Mouse (Mus musculus): ENCODE data around the gene Ankrd11. TPM values are rescaled to one million over a fixed set of nuclear protein-coding genes. Genes with fewer than 3 reads are reported as not detected.

Gene Ankrd11
- polyA plus RNA-seq, 1 experiment from 2014 or later: 47.4 TPM

- WGBS: 91% methylated on average over 7 of the region's 7 CpGs
- ATAC-seq (replicated peaks; ENCODE audit: low FRiP score, low TSS enrichment, low read depth): no peak
These were observed 140.6 kb downstream of the Ankrd11 start for GRCm38 (mm10) chr8:122901476-122901875.

GRCm38 (mm10) chr8:122899085-122899484 is 143.0 kb downstream of the Ankrd11 start:
- DNase-seq (ENCODE audit: low spot score): no peak
- Histone ChIP-seq H3K27me3 (replicated peaks; ENCODE audit: control insufficient read depth, insufficient read depth, low read length) (no peaks in the 10 kb centered on the region), H3K4me2 (ENCODE audit: low read length) (no peak overlapping the region), H3K36me3 (ENCODE audit: control insufficient read depth, insufficient read depth, low read length) (peaks cover 70% of the 10 kb centered on the region), H3K9ac (ENCODE audit: low read length) (no peak overlapping the region), H3K4me3 (ENCODE audit: low read depth, low read length) (no peak overlapping the region), H3K9me3 (ENCODE audit: control insufficient read depth, low read length) (no peaks in the 10 kb centered on the region), H3K4me1 (replicated peaks; ENCODE audit: control insufficient read depth, insufficient read depth, low read length) (no peaks in the 10 kb centered on the region), H3K27ac (ENCODE audit: low read depth) (no peak overlapping the region)
- ATAC-seq (replicated peaks; ENCODE audit: low FRiP score, low TSS enrichment, low read depth): no peak
- 80% methylated on average over 5 of the region's 5 CpGs for WGBS

More at GRCm38 (mm10) chr8:122901476-122901875, 140.6 kb downstream of the Ankrd11 start:
- no peak overlapping the region for H3K4me3 ChIP-seq (ENCODE audit: low read depth, low read length)
- H3K27ac ChIP-seq (ENCODE audit: low read depth): no peak overlapping the region
- DNase-seq (ENCODE audit: low spot score): no peak
- H3K36me3 ChIP-seq (ENCODE audit: control insufficient read depth, insufficient read depth, low read length): peaks cover 46% of the 10 kb centered on the region
- no peaks in the 10 kb centered on the region for H3K27me3 ChIP-seq (replicated peaks; ENCODE audit: control insufficient read depth, insufficient read depth, low read length)
- peaks cover 5% of the 10 kb centered on the region for H3K4me1 ChIP-seq (replicated peaks; ENCODE audit: control insufficient read depth, insufficient read depth, low read length)
- H3K9me3 ChIP-seq (ENCODE audit: control insufficient read depth, low read length): no peaks in the 10 kb centered on the region
- H3K9ac ChIP-seq (ENCODE audit: low read length): no peak overlapping the region
- no peak overlapping the region for H3K4me2 ChIP-seq (ENCODE audit: low read length)

- ATAC-seq (replicated peaks; ENCODE audit: low FRiP score, low TSS enrichment, low read depth): no peak
- Histone ChIP-seq H3K27ac (ENCODE audit: low read depth) (no peak overlapping the region), H3K9me3 (ENCODE audit: control insufficient read depth, low read length) (no peaks in the 10 kb centered on the region), H3K36me3 (ENCODE audit: control insufficient read depth, insufficient read depth, low read length) (peaks cover 76% of the 10 kb centered on the region), H3K27me3 (replicated peaks; ENCODE audit: control insufficient read depth, insufficient read depth, low read length) (no peaks in the 10 kb centered on the region), H3K4me2 (ENCODE audit: low read length) (no peak overlapping the region), H3K9ac (ENCODE audit: low read length) (no peak overlapping the region), H3K4me1 (replicated peaks; ENCODE audit: control insufficient read depth, insufficient read depth, low read length) (no peaks in the 10 kb centered on the region), H3K4me3 (ENCODE audit: low read depth, low read length) (no peak overlapping the region)
- no peak for DNase-seq (ENCODE audit: low spot score)
- 94% methylated on average over 12 of the region's 12 CpGs for WGBS
These were observed 143.6 kb downstream of the Ankrd11 start for GRCm38 (mm10) chr8:122898473-122898872.

- Histone ChIP-seq H3K9ac (ENCODE audit: low read length) (no peak overlapping the region), H3K4me2 (ENCODE audit: low read length) (no peak overlapping the region), H3K4me1 (replicated peaks; ENCODE audit: control insufficient read depth, insufficient read depth, low read length) (no peaks in the 10 kb centered on the region), H3K9me3 (ENCODE audit: control insufficient read depth, low read length) (no peaks in the 10 kb centered on the region), H3K27me3 (replicated peaks; ENCODE audit: control insufficient read depth, insufficient read depth, low read length) (no peaks in the 10 kb centered on the region), H3K27ac (ENCODE audit: low read depth) (no peak overlapping the region), H3K36me3 (ENCODE audit: control insufficient read depth, insufficient read depth, low read length) (peaks cover 80% of the 10 kb centered on the region), H3K4me3 (ENCODE audit: low read depth, low read length) (no peak overlapping the region)
- DNase-seq (ENCODE audit: low spot score): no peak
- WGBS: 82% methylated on average over 4 of the region's 4 CpGs
- no peak for ATAC-seq (replicated peaks; ENCODE audit: low FRiP score, low TSS enrichment, low read depth)
These were observed 144.1 kb downstream of the Ankrd11 start for GRCm38 (mm10) chr8:122898018-122898417.

GRCm38 (mm10) chr8:122897200-122897599 is 144.9 kb downstream of the Ankrd11 start:
- H3K4me2 ChIP-seq (ENCODE audit: low read length): no peak overlapping the region
- no peaks in the 10 kb centered on the region for H3K9me3 ChIP-seq (ENCODE audit: control insufficient read depth, low read length)
- DNase-seq (ENCODE audit: low spot score) (no peak), ATAC-seq (replicated peaks; ENCODE audit: low FRiP score, low TSS enrichment, low read depth) (no peak)
- H3K27me3 ChIP-seq (replicated peaks; ENCODE audit: control insufficient read depth, insufficient read depth, low read length): no peaks in the 10 kb centered on the region
- no peaks in the 10 kb centered on the region for H3K4me1 ChIP-seq (replicated peaks; ENCODE audit: control insufficient read depth, insufficient read depth, low read length)
- WGBS: 89% methylated on average over 8 of the region's 8 CpGs
- no peak overlapping the region for H3K9ac ChIP-seq (ENCODE audit: low read length)
- H3K27ac ChIP-seq (ENCODE audit: low read depth): no peak overlapping the region
- peaks cover 89% of the 10 kb centered on the region for H3K36me3 ChIP-seq (ENCODE audit: control insufficient read depth, insufficient read depth, low read length)
- H3K4me3 ChIP-seq (ENCODE audit: low read depth, low read length): no peak overlapping the region

- no peak for DNase-seq (ENCODE audit: low spot score)
- Histone ChIP-seq H3K9me3 (ENCODE audit: control insufficient read depth, low read length) (no peaks in the 10 kb centered on the region), H3K4me2 (ENCODE audit: low read length) (no peak overlapping the region), H3K4me1 (replicated peaks; ENCODE audit: control insufficient read depth, insufficient read depth, low read length) (no peaks in the 10 kb centered on the region), H3K27ac (ENCODE audit: low read depth) (no peak overlapping the region), H3K4me3 (ENCODE audit: low read depth, low read length) (no peak overlapping the region), H3K36me3 (ENCODE audit: control insufficient read depth, insufficient read depth, low read length) (peaks cover 97% of the 10 kb centered on the region), H3K9ac (ENCODE audit: low read length) (no peak overlapping the region), H3K27me3 (replicated peaks; ENCODE audit: control insufficient read depth, insufficient read depth, low read length) (no peaks in the 10 kb centered on the region)
- 93% methylated on average over 11 of the region's 11 CpGs for WGBS
- no peak for ATAC-seq (replicated peaks; ENCODE audit: low FRiP score, low TSS enrichment, low read depth)
These were observed 145.8 kb downstream of the Ankrd11 start for GRCm38 (mm10) chr8:122896317-122896716.

- Histone ChIP-seq H3K9me3 (ENCODE audit: control insufficient read depth, low read length) (no peaks in the 10 kb centered on the region), H3K27ac (ENCODE audit: low read depth) (no peak overlapping the region), H3K4me2 (ENCODE audit: low read length) (no peak overlapping the region), H3K4me3 (ENCODE audit: low read depth, low read length) (no peak overlapping the region), H3K4me1 (replicated peaks; ENCODE audit: control insufficient read depth, insufficient read depth, low read length) (no peaks in the 10 kb centered on the region), H3K9ac (ENCODE audit: low read length) (no peak overlapping the region), H3K27me3 (replicated peaks; ENCODE audit: control insufficient read depth, insufficient read depth, low read length) (no peaks in the 10 kb centered on the region), H3K36me3 (ENCODE audit: control insufficient read depth, insufficient read depth, low read length) (peaks cover 99% of the 10 kb centered on the region)
- WGBS: 89% methylated on average over 12 of the region's 12 CpGs
- no peak for DNase-seq (ENCODE audit: low spot score)
- ATAC-seq (replicated peaks; ENCODE audit: low FRiP score, low TSS enrichment, low read depth): no peak
These were observed 148.6 kb downstream of the Ankrd11 start for GRCm38 (mm10) chr8:122893451-122893850.

- Histone ChIP-seq H3K27ac (ENCODE audit: low read depth) (no peak overlapping the region), H3K4me3 (ENCODE audit: low read depth, low read length) (no peak overlapping the region), H3K27me3 (replicated peaks; ENCODE audit: control insufficient read depth, insufficient read depth, low read length) (no peaks in the 10 kb centered on the region), H3K4me2 (ENCODE audit: low read length) (no peak overlapping the region), H3K4me1 (replicated peaks; ENCODE audit: control insufficient read depth, insufficient read depth, low read length) (no peaks in the 10 kb centered on the region), H3K36me3 (ENCODE audit: control insufficient read depth, insufficient read depth, low read length) (peaks cover 99% of the 10 kb centered on the region), H3K9me3 (ENCODE audit: control insufficient read depth, low read length) (no peaks in the 10 kb centered on the region), H3K9ac (ENCODE audit: low read length) (no peak overlapping the region)
- DNase-seq (ENCODE audit: low spot score): no peak
- 89% methylated on average over 12 of the region's 12 CpGs for WGBS
- no peak for ATAC-seq (replicated peaks; ENCODE audit: low FRiP score, low TSS enrichment, low read depth)
These were observed 150.6 kb downstream of the Ankrd11 start for GRCm38 (mm10) chr8:122891440-122891839.

GRCm38 (mm10) chr8:122883671-122884070 is 158.4 kb downstream of the Ankrd11 start:
- Histone ChIP-seq H3K4me3 (ENCODE audit: low read depth, low read length) (no peak overlapping the region), H3K36me3 (ENCODE audit: control insufficient read depth, insufficient read depth, low read length) (peaks cover 67% of the 10 kb centered on the region), H3K4me2 (ENCODE audit: low read length) (no peak overlapping the region), H3K4me1 (replicated peaks; ENCODE audit: control insufficient read depth, insufficient read depth, low read length) (no peaks in the 10 kb centered on the region), H3K9me3 (ENCODE audit: control insufficient read depth, low read length) (no peaks in the 10 kb centered on the region), H3K27ac (ENCODE audit: low read depth) (no peak overlapping the region), H3K27me3 (replicated peaks; ENCODE audit: control insufficient read depth, insufficient read depth, low read length) (no peaks in the 10 kb centered on the region), H3K9ac (ENCODE audit: low read length) (no peak overlapping the region)
- no peak for DNase-seq (ENCODE audit: low spot score)
- no peak for ATAC-seq (replicated peaks; ENCODE audit: low FRiP score, low TSS enrichment, low read depth)
- WGBS: 84% methylated on average over 10 of the region's 10 CpGs
